Mouse (Mus musculus) thymus, adult 18-20 months (tissue): Measurements from ENCODE around the gene Ice2.

Experiments
- DNase-seq, 2 experiments: peaks; one replicate each; pipeline ENCODE4 v3.0.0; 2022; ENCODE audit warnings: mixed read lengths in 2 of 2

Gene Ice2

DNA sequence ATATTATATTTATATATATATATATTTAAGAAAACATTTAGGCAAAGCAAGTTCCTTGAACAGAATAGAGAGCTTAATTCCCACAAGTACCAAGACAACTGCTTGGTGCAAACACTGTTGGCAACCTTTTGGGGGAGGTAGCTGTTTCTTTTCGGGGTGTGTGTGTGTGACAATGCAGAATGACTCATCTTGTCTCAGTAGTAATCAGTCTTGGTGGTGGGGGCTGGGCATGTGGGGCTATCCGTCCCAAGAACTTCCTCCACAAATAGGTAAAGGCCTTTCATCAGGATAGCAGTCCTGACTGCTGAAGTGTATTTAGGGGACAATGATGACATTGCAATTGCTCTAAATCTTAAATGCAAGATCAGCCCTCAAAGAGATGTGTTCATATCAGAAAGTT, 65.3 kb downstream of the Ice2 start:
- DNase-seq = no peak

- no peak for DNase-seq
Observed at GRCm38 (mm10) chr9:69464109-69464756, 66.5 kb downstream of the Ice2 start.

GRCm38 (mm10) chr9:69466098-69466497, 68.4 kb downstream of the Ice2 start:
- no peak for DNase-seq

GRCm38 (mm10) chr9:69467310-69467939, 69.7 kb downstream of the Ice2 start:
- DNase-seq = no peak

DNA sequence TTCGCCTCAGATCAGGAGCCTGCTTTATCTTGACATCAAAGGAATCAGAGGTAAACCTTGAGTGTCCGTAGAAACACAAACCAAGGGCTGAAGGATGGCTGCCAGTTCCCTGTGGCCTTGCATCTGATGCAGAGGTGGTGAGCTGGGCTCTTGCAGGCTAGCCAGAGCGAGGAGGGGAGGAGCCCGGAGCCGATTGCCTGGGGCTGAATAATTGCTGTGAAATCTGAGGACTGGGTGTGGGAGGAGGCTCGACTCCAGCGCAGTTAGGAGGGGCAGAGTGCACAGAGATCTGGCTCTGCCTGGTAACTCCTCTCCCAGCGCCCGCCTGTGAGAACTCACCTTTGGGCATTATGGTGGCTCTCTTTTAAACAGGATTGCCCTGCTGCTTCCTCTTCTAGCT, 71.3 kb downstream of the Ice2 start:
- no peak for DNase-seq

GRCm38 (mm10) chr9:69470362-69470761, 72.7 kb downstream of the Ice2 start:
- DNase-seq = no peak

- DNase-seq = peak; percentile 73 to 81
Observed at GRCm38 (mm10) chr9:69470921-69471320, 73.2 kb downstream of the Ice2 start.

- no peak for DNase-seq
Observed at GRCm38 (mm10) chr9:69472724-69473123, 75.0 kb downstream of the Ice2 start.

DNA sequence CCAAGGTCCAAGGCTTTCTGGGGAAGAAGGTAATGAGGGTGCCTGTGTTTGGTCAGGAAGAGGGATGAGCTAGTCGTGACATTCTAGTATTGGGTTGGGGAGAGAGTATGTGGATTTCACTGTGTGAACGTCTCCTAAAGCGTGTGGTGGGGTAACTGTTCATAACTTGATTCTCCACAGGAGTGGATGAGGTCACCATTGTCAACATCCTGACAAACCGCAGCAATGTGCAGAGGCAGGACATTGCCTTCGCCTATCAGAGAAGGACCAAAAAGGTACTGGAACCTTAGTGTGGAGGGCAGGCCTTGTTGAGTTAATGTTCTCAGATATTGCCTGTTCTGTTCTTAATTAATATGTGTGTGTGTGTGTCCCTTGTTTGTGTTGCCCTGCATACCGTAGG, 78.2 kb downstream of the Ice2 start:
- no peak for DNase-seq

GRCm38 (mm10) chr9:69477195-69477823, 79.6 kb downstream of the Ice2 start:
- DNase-seq = no peak

DNA sequence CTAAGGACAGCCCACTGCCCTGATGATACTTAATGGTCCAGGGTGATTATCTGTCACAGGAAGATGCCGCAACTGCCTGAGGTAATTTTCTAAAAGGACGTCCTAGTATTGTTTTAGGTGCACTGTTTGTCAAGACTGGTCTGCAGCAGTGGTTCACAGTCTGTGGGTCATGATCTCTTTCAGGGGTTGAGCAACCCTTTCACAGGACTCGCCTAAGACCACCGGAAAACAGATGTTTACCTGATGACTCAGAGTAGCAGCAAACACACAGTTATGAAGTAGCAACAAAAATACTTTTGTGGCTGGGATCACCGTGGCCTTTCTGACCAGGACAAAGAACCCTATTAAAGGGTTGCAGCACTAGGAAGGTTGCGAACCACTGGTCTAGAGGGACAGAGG, 80.1 kb downstream of the Ice2 start:
- DNase-seq = no peak

GRCm38 (mm10) chr9:69480344-69480743, 82.6 kb downstream of the Ice2 start:
- DNase-seq = peak in 1 of 2 experiments; percentile 70
